ENCODE assay signal across 29 mouse cellular contexts in the genomic region with DNA sequence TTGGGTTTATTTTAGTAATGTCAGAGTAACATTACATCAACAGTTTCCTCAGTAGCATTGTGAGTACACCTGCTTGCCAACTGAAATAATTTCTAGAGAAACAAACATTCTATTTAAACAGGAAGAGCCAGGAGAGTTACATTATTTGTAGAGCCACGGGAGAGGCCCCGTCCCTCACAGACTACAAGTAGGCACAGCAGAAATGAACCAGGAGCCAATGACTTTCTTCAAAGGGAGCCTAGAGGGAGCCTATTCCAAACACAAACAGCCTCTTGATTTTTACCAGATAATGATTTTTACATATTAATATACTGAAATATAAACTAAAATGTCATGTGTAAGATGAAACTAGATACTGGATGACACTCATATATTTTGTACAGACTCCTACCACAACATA. TPM values are rescaled to one million over a fixed set of nuclear protein-coding genes. Genes with fewer than 3 reads are reported as not detected.
DNase-seq lines count a peak whose midpoint lies in the region; ATAC-seq and TF ChIP-seq lines count a peak whose summit lies in the region.
"Had no signal": no experiment of that assay in that cellular context is flagged by ENCODE, and none has a peak within 500 bp of the region (broad histone marks: within the 10 kb centered on the region; RNA-seq: fewer than 3 reads in every experiment).

No protein-coding gene starts in this region.

- TF ChIP-seq POLR2A in cerebellum, adult 2 months (IDR thresholded peaks at IDR 0.05; ENCODE audit: borderline replicate concordance, insufficient read depth, low read length) = no peak

- 6% methylated on average over 2 of the region's 2 CpGs for WGBS in cerebellum, adult 2 months
- WGBS in hindbrain, embryonic 15.5 days = 59% methylated on average over 2 of the region's 2 CpGs
- WGBS in hindbrain, embryonic 11.5 days = 59% methylated on average over 2 of the region's 2 CpGs
- WGBS in neural tube, embryonic 15.5 days = 57% methylated on average over 2 of the region's 2 CpGs

- H3K4me3 ChIP-seq in cerebellum, adult 2 months (replicated peaks; ENCODE audit: insufficient read depth, low read depth, low read length) = peak overlapping the region; percentile 97
- no peak overlapping the region for H3K4me3 ChIP-seq in hindbrain, embryonic 15.5 days
- H3K4me3 ChIP-seq in hindbrain, embryonic 11.5 days (ENCODE audit: low read depth, low read length) = no peak overlapping the region
- peak overlapping the region; percentile 87 for H3K4me3 ChIP-seq in layer of hippocampus, adult 2 months
- no peak overlapping the region for H3K4me3 ChIP-seq in neural tube, embryonic 15.5 days (replicated peaks)
- H3K4me3 ChIP-seq: forebrain, embryonic 13.5 days; heart, embryonic 10.5 days; heart, embryonic 15.5 days; limb, embryonic 12.5 days; liver, embryonic 12.5 days; midbrain, embryonic 10.5 days; midbrain, embryonic 15.5 days; neural tube, embryonic 12.5 days had no signal

- no peaks in the 10 kb centered on the region for H3K9me3 ChIP-seq in hindbrain, embryonic 15.5 days
- H3K9me3 ChIP-seq in hindbrain, embryonic 11.5 days (ENCODE audit: control insufficient read depth, low read length) = no peaks in the 10 kb centered on the region
- H3K9me3 ChIP-seq in neural tube, embryonic 15.5 days (replicated peaks) = no peaks in the 10 kb centered on the region
- H3K9me3 ChIP-seq: forebrain, embryonic 13.5 days; heart, embryonic 10.5 days; heart, embryonic 15.5 days; limb, embryonic 12.5 days; liver, embryonic 12.5 days; midbrain, embryonic 10.5 days; midbrain, embryonic 15.5 days; neural tube, embryonic 12.5 days had no signal

- H3K36me3 ChIP-seq in hindbrain, embryonic 15.5 days = no peaks in the 10 kb centered on the region
- no peaks in the 10 kb centered on the region for H3K36me3 ChIP-seq in hindbrain, embryonic 11.5 days (ENCODE audit: control insufficient read depth, insufficient read depth, low read length)
- no peaks in the 10 kb centered on the region for H3K36me3 ChIP-seq in neural tube, embryonic 15.5 days
- H3K36me3 ChIP-seq: heart, embryonic 10.5 days; heart, embryonic 15.5 days; limb, embryonic 12.5 days; liver, embryonic 12.5 days; midbrain, embryonic 10.5 days; midbrain, embryonic 15.5 days; neural tube, embryonic 12.5 days had no signal

- H3K4me2 ChIP-seq in hindbrain, embryonic 15.5 days = peak overlapping the region; percentile 3; the same call in 1 of the 2 replicates
- H3K4me2 ChIP-seq in hindbrain, embryonic 11.5 days (replicated peaks; ENCODE audit: low read depth, low read length) = no peak overlapping the region
- peak overlapping the region; percentile 97 for H3K4me2 ChIP-seq in neural tube, embryonic 15.5 days
- H3K4me2 ChIP-seq: forebrain, embryonic 13.5 days; heart, embryonic 15.5 days; limb, embryonic 12.5 days; liver, embryonic 12.5 days; neural tube, embryonic 12.5 days had no signal

- peak in 1 of 2 experiments; percentile 54 for DNase-seq in cerebellum, adult 2 months
- no peak for DNase-seq in cerebellum, adult 9-11 months
- DNase-seq in hindbrain, embryonic 11.5 days (ENCODE audit: low spot score) = no peak
- no peak for DNase-seq in layer of hippocampus, adult 2 months (ENCODE audit: low spot score in 2 of 2)
- no peak for DNase-seq in layer of hippocampus, adult 9-10 months (ENCODE audit: low spot score)
- no peak for DNase-seq in neural tube, embryonic 10.5 days (ENCODE audit: extremely low spot score, low spot score)
- DNase-seq: adrenal gland, adult 2 months; adrenal gland, postnatal 36 days; gastrocnemius, postnatal 25 days; heart, adult 11 months; kidney, postnatal 36 days; layer of hippocampus, adult 9-11 months; liver, postnatal 0 days; thymus, adult 2 months; thymus, postnatal 36 days had no signal

- ATAC-seq in hindbrain, embryonic 15.5 days (ENCODE audit: low FRiP score, low read depth) = no peak
- ATAC-seq in hindbrain, embryonic 11.5 days (ENCODE audit: low FRiP score) = no peak
- ATAC-seq in neural tube, embryonic 15.5 days (ENCODE audit: low FRiP score) = no peak
- ATAC-seq: activated CD4-positive, CD25-positive, alpha-beta regulatory T cell, adult 4 months; forebrain, embryonic 13.5 days; intestine, postnatal 0 days; liver, embryonic 12.5 days; liver, postnatal 0 days; midbrain, embryonic 15.5 days had no signal

- H3K27me3 ChIP-seq in cerebellum, adult 2 months (ENCODE audit: control insufficient read depth, insufficient read depth, low read length) = no peaks in the 10 kb centered on the region
- peaks cover 26% of the 10 kb centered on the region; the same call in 1 of the 2 replicates for H3K27me3 ChIP-seq in hindbrain, embryonic 15.5 days
- peaks cover 11% of the 10 kb centered on the region; the same call in 1 of the 2 replicates for H3K27me3 ChIP-seq in hindbrain, embryonic 11.5 days (ENCODE audit: control insufficient read depth, insufficient read depth, low read length)
- H3K27me3 ChIP-seq in neural tube, embryonic 15.5 days (replicated peaks) = peaks cover 19% of the 10 kb centered on the region
- H3K27me3 ChIP-seq: CH12.LX had no signal

- H3K4me1 ChIP-seq in cerebellum, adult 2 months (ENCODE audit: control insufficient read depth, insufficient read depth, low read length) = no peaks in the 10 kb centered on the region; the same call in 1 of the 2 replicates
- H3K4me1 ChIP-seq in hindbrain, embryonic 15.5 days (replicated peaks) = peaks cover 19% of the 10 kb centered on the region
- peaks cover 3% of the 10 kb centered on the region; the same call in 1 of the 2 replicates for H3K4me1 ChIP-seq in hindbrain, embryonic 11.5 days (replicated peaks; ENCODE audit: control insufficient read depth, insufficient read depth, low read length)
- H3K4me1 ChIP-seq in neural tube, embryonic 15.5 days = peaks cover 17% of the 10 kb centered on the region
- H3K4me1 ChIP-seq: liver, embryonic 12.5 days had no signal

- no peak overlapping the region for H3K9ac ChIP-seq in hindbrain, embryonic 15.5 days
- no peak overlapping the region for H3K9ac ChIP-seq in hindbrain, embryonic 11.5 days (ENCODE audit: low read depth, low read length)
- H3K9ac ChIP-seq in neural tube, embryonic 15.5 days (replicated peaks) = no peak overlapping the region
- H3K9ac ChIP-seq: forebrain, embryonic 13.5 days; heart, embryonic 15.5 days; limb, embryonic 12.5 days; liver, embryonic 12.5 days; liver, postnatal 0 days; midbrain, embryonic 15.5 days; neural tube, embryonic 12.5 days had no signal

- no peak for TF ChIP-seq CTCF in cerebellum, adult 2 months (IDR thresholded peaks at IDR 0.05; ENCODE audit: borderline replicate concordance, insufficient read depth, low read depth, low read length)
- TF ChIP-seq CTCF in layer of hippocampus, adult 2 months (conservative IDR thresholded peaks at IDR 0.05) = no peak; the same call in 1 of the 2 replicates

- peak overlapping the region; percentile 95 for H3K27ac ChIP-seq in cerebellum, adult 2 months (ENCODE audit: insufficient read depth, low read length)
- no peak overlapping the region for H3K27ac ChIP-seq in hindbrain, embryonic 15.5 days (replicated peaks)
- H3K27ac ChIP-seq in hindbrain, embryonic 11.5 days (ENCODE audit: low read depth, low read length) = no peak overlapping the region
- H3K27ac ChIP-seq in layer of hippocampus, adult 2 months = no peak overlapping the region
- no peak overlapping the region for H3K27ac ChIP-seq in neural tube, embryonic 15.5 days (replicated peaks)
- H3K27ac ChIP-seq: forebrain, embryonic 13.5 days; heart, embryonic 10.5 days; heart, embryonic 15.5 days; limb, embryonic 12.5 days; liver, embryonic 12.5 days; midbrain, embryonic 10.5 days; midbrain, embryonic 15.5 days; neural tube, embryonic 12.5 days had no signal

RNA-seq across cellular contexts. Expression of a gene that starts 2.5 kb away (rescaled TPM):
- polyA plus RNA-seq in cerebellum, adult 2 months (2012; rRNA removed) = 102 and 118 TPM in 2 replicates
- polyA plus RNA-seq in hindbrain, embryonic 15.5 days (2015; fragmentation: Nextera tagmentation; extraction: Ambion mirVana) = 12.9 and 13.9 TPM in 2 replicates
- polyA plus RNA-seq in hindbrain, embryonic 11.5 days (2014; fragmentation: Nextera tagmentation; extraction: Ambion mirVana) = 2.2 and 2.4 TPM in 2 replicates
- total RNA-seq in layer of hippocampus, adult 2 months (2021) = 10 to 100 TPM; 81.1 to 81.7 TPM
- 9.5 and 10.7 TPM in 2 replicates for polyA plus RNA-seq in neural tube, embryonic 15.5 days (2015; fragmentation: Nextera tagmentation; extraction: Ambion mirVana)
- total RNA-seq: CH12.LX had no signal
- polyA plus RNA-seq: C2C12 had no signal

Comparison
In these comparisons a context has a peak if more than half of its experiments do, and no peak if none do; other contexts are left out.
1. H3K4me3 ChIP-seq: peak in cerebellum, adult 2 months (single experiment) and layer of hippocampus, adult 2 months (single experiment); none in hindbrain, embryonic 15.5 days (single experiment), hindbrain, embryonic 11.5 days (single experiment) and neural tube, embryonic 15.5 days (single experiment).